Mouse (Mus musculus) liver, postnatal 0 days (tissue): ENCODE measurements around the gene Syna. TPM values are rescaled to one million over a fixed set of nuclear protein-coding genes. Genes with fewer than 3 reads are reported as not detected.
A peak's percentile ranks its signal among the peaks of the same experiment; 100 is the strongest.

Experiments
- ATAC-seq: fragments of 200-750 bp; cut with Nextera tagmentation; 2 replicates; pipeline ENCODE4 v1.8.0; 2017; ENCODE audit warnings: mild to moderate bottlenecking, moderate library complexity
- DNase-seq: peaks from one replicate; pipeline ENCODE4 v3.0.0-alpha.2; 2016
- H3K27ac ChIP-seq: fragments of 300-500 bp; sonication (generic); 2 replicates; pipeline ENCODE4 v1.5.1; 2014; ENCODE audit warnings: antibody characterized with exemption, moderate library complexity, mild to moderate bottlenecking, low read depth
- H3K27me3 ChIP-seq: fragments of 300-500 bp; sonication (generic); 2 replicates; pipeline ENCODE4 v1.6.1; 2014; ENCODE audit warnings: low read length, control low read depth, mixed read lengths; ENCODE audit not compliant: insufficient read depth
- H3K36me3 ChIP-seq: fragments of 300-500 bp; sonication (generic); replicated peaks from 2 replicates; pipeline ENCODE4 v1.6.1; 2014; ENCODE audit warnings: mild to moderate bottlenecking, control low read depth, low read length, moderate library complexity, mixed read lengths; ENCODE audit not compliant: insufficient read depth
- H3K4me1 ChIP-seq: fragments of 300-500 bp; sonication (generic); 2 replicates; pipeline ENCODE4 v1.6.1; 2014; ENCODE audit warnings: antibody characterized with exemption, mild to moderate bottlenecking, control low read depth; ENCODE audit not compliant: insufficient read depth
- H3K4me2 ChIP-seq: fragments of 300-500 bp; sonication (generic); 2 replicates; pipeline ENCODE4 v1.6.1; 2014; ENCODE audit warnings: low read depth, mild to moderate bottlenecking, low read length, moderate library complexity, mixed read lengths
- H3K4me3 ChIP-seq: fragments of 300-500 bp; sonication (generic); 2 replicates; pipeline ENCODE4 v1.5.1; 2014; ENCODE audit warnings: low read depth, low read length
- H3K9ac ChIP-seq: fragments of 300-500 bp; sonication (generic); replicated peaks from 2 replicates; pipeline ENCODE4 v1.6.1; 2014; ENCODE audit warnings: mild to moderate bottlenecking, moderate library complexity
- H3K9me3 ChIP-seq: fragments of 300-500 bp; sonication (generic); 2 replicates; pipeline ENCODE4 v1.6.1; 2016; ENCODE audit warnings: mild to moderate bottlenecking, control low read depth, low read length, mixed read lengths
- CTCF ChIP-seq: sonication (generic); IDR thresholded peaks from 2 replicates; pipeline ENCODE4 v1.5.1; 2016; ENCODE audit warnings: antibody characterized with exemption, low read depth
- EP300 ChIP-seq: IDR thresholded peaks from 2 replicates; pipeline ENCODE4 v1.6.1; 2016; ENCODE audit warnings: antibody characterized with exemption, low read depth, mild to moderate bottlenecking
- WGBS: fragments of 180-500 bp; shearing (Covaris S2); extraction: QIAGEN DNeasy Blood & Tissue Kit; methylation state at CpG from one replicate; pipeline ENCODE4 v1.1.7; 2014; ENCODE audit not compliant: insufficient replicate concordance; 5-methylcytosine and 5-hydroxymethylcytosine counted together
- polyA plus RNA-seq: library from polyadenylated mRNA; unstranded; fragments of >200 nt; fragmentation: Nextera tagmentation; extraction: Ambion mirVana; gene quantifications from 2 replicates; pipeline ENCODE4 v1.2.1, GENCODE M21; 2015

The Syna gene
- not detected in 2 replicates for polyA plus RNA-seq

- Histone ChIP-seq H3K36me3 (no peaks in the 10 kb centered on the region), H3K4me2 (no peak within 1 kb of the TSS), H3K4me3 (no peak within 1 kb of the TSS), H3K27me3 (no peaks in the 10 kb centered on the region), H3K4me1 (0 out of 2 replicates have a peak, but pooled peaks cover 3% of the 10 kb centered on the region), H3K9me3 (no peaks in the 10 kb centered on the region), H3K9ac (no peak within 1 kb of the TSS), H3K27ac (no peak within 1 kb of the TSS)
- DNase-seq (no peak), ATAC-seq (no peak)
- TF ChIP-seq CTCF: no peak
- no peak for TF ChIP-seq EP300
- WGBS: 92% methylated on average over 7 of the region's 7 CpGs
Measured at GRCm38 (mm10) chr5:134560071-134560449, at the start of gene Syna. Gene Syna (minus strand): TSS chr5:134560171.

GRCm38 (mm10) chr5:134607121-134607520, 47.1 kb upstream of the Syna start:
- no peaks in the 10 kb centered on the region for H3K27me3 ChIP-seq
- H3K36me3 ChIP-seq: no peaks in the 10 kb centered on the region
- ATAC-seq (peak; percentile 65), DNase-seq (peak; percentile 40)
- H3K4me1 ChIP-seq: 0 out of 2 replicates have a peak, but pooled peaks cover 2% of the 10 kb centered on the region
- H3K27ac ChIP-seq: peak overlapping the region; percentile 69
- TF ChIP-seq CTCF (no peak), EP300 (no peak)
- H3K9ac ChIP-seq: no peak overlapping the region
- H3K4me2 ChIP-seq: peak overlapping the region; percentile 40
- H3K9me3 ChIP-seq: no peaks in the 10 kb centered on the region
- 26% methylated on average over 5 of the region's 5 CpGs for WGBS
- no peak overlapping the region for H3K4me3 ChIP-seq

- Histone ChIP-seq H3K27ac (peak overlapping the region; percentile 69), H3K27me3 (no peaks in the 10 kb centered on the region), H3K36me3 (no peaks in the 10 kb centered on the region), H3K4me2 (no peak overlapping the region), H3K9me3 (no peaks in the 10 kb centered on the region), H3K9ac (no peak overlapping the region), H3K4me3 (no peak overlapping the region), H3K4me1 (0 out of 2 replicates have a peak, but pooled peaks cover 2% of the 10 kb centered on the region)
- ATAC-seq: no peak
- TF ChIP-seq EP300 (no peak), CTCF (peak; percentile 44)
- no peak for DNase-seq
Measured at GRCm38 (mm10) chr5:134606314-134606713, 46.3 kb upstream of the Syna start.

- Histone ChIP-seq H3K27me3 (no peaks in the 10 kb centered on the region), H3K36me3 (no peaks in the 10 kb centered on the region), H3K9ac (no peak overlapping the region), H3K9me3 (no peaks in the 10 kb centered on the region), H3K4me3 (no peak overlapping the region), H3K4me2 (no peak overlapping the region), H3K4me1 (0 out of 2 replicates have a peak, but pooled peaks cover 2% of the 10 kb centered on the region), H3K27ac (no peak overlapping the region)
- no peak for DNase-seq
- ATAC-seq: no peak
- TF ChIP-seq CTCF: no peak
- no peak for TF ChIP-seq EP300
- WGBS: 82% methylated on average over 11 of the region's 11 CpGs
Measured at GRCm38 (mm10) chr5:134604376-134604775, 44.4 kb upstream of the Syna start.

GRCm38 (mm10) chr5:134597711-134598110, 37.7 kb upstream of the Syna start:
- Histone ChIP-seq H3K36me3 (peaks cover 46% of the 10 kb centered on the region), H3K4me3 (no peak overlapping the region), H3K27me3 (no peaks in the 10 kb centered on the region), H3K9me3 (no peaks in the 10 kb centered on the region), H3K4me2 (no peak overlapping the region), H3K27ac (no peak overlapping the region), H3K4me1 (peaks cover 2% of the 10 kb centered on the region; the same call in 1 of the 2 replicates), H3K9ac (no peak overlapping the region)
- WGBS: 86% methylated on average over 10 of the region's 10 CpGs
- TF ChIP-seq EP300: no peak
- ATAC-seq (no peak), DNase-seq (no peak)

GRCm38 (mm10) chr5:134593093-134593492, 33.1 kb upstream of the Syna start:
- ATAC-seq: peak; percentile 94
- H3K4me2 ChIP-seq: no peak overlapping the region
- no peak for DNase-seq
- H3K9ac ChIP-seq: no peak overlapping the region
- H3K4me3 ChIP-seq: no peak overlapping the region
- no peak overlapping the region for H3K27ac ChIP-seq
- H3K4me1 ChIP-seq: peaks cover 7% of the 10 kb centered on the region
- peaks cover 59% of the 10 kb centered on the region for H3K36me3 ChIP-seq
- no peak for TF ChIP-seq CTCF
- peak; percentile 89 for TF ChIP-seq EP300
- WGBS: 63% methylated on average over 9 of the region's 9 CpGs
- no peaks in the 10 kb centered on the region for H3K27me3 ChIP-seq
- no peaks in the 10 kb centered on the region for H3K9me3 ChIP-seq

GRCm38 (mm10) chr5:134592026-134592581, 32.1 kb upstream of the Syna start:
- 71% methylated on average over 11 of the region's 11 CpGs for WGBS

More at GRCm38 (mm10) chr5:134592026-134592581, 32.1 kb upstream of the Syna start:
- H3K36me3 ChIP-seq: peaks cover 49% of the 10 kb centered on the region
- TF ChIP-seq CTCF (no peak), EP300 (no peak)
- ATAC-seq (no peak), DNase-seq (no peak)
- H3K4me1 ChIP-seq: peaks cover 7% of the 10 kb centered on the region
- no peak overlapping the region for H3K27ac ChIP-seq
- H3K4me3 ChIP-seq: no peak overlapping the region
- no peaks in the 10 kb centered on the region for H3K9me3 ChIP-seq
- H3K4me2 ChIP-seq: no peak overlapping the region
- no peaks in the 10 kb centered on the region for H3K27me3 ChIP-seq
- H3K9ac ChIP-seq: no peak overlapping the region
